In the genomic region with DNA sequence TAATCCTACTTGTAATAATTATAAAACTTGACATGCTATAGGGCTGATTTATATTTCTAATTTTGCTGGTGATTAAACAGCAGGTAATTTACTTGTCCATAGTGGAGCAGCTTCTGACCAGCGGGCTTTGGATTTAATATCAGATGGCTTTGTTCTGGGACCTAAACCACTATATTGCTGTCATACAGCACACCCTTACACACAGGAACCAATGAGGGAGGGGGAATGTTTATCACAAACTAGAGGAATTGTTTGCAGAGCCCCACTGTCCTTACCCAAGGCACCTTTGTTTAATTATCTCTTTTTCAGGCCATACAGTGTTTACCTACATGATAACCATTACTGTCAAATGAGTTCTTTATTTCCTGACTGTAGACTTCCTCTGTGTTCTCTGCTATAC, we compare ENCODE assay signal across 24 mouse cellular contexts.
"Had no signal": no experiment of that assay in that cellular context is flagged by ENCODE, and none has a peak within 500 bp of the region (broad histone marks: within the 10 kb centered on the region; RNA-seq: fewer than 3 reads in every experiment).

No protein-coding gene starts in this region.

- H3K4me1 ChIP-seq: heart, embryonic 12.5 days; hindbrain, embryonic 12.5 days; hindbrain, embryonic 15.5 days had no signal

- DNase-seq: gastrocnemius, postnatal 14 days; gastrocnemius, postnatal 36 days; heart, adult 11 months; heart, adult 2 months; heart, postnatal 10 days; heart, postnatal 4 days; kidney, adult 18-20 months; kidney, adult 8-10 months; kidney, postnatal 10 days; kidney, postnatal 25 days; kidney, postnatal 4 days; liver had no signal

- H3K27ac ChIP-seq: heart, adult 2 months; hindbrain, embryonic 10.5 days; hindbrain, embryonic 12.5 days; hindbrain, embryonic 15.5 days; intestine, embryonic 15.5 days; layer of hippocampus, adult 2 months; left cerebral cortex, adult 2 months; limb, embryonic 10.5 days; limb, embryonic 12.5 days had no signal

- H3K4me3 ChIP-seq: heart, adult 2 months; heart, embryonic 12.5 days; hindbrain, embryonic 10.5 days; hindbrain, embryonic 12.5 days; hindbrain, embryonic 15.5 days; intestine, embryonic 15.5 days; layer of hippocampus, adult 2 months; left cerebral cortex, adult 2 months; limb, embryonic 10.5 days; limb, embryonic 12.5 days had no signal

- H3K27me3 ChIP-seq: heart, embryonic 12.5 days; hindbrain, embryonic 15.5 days; intestine, embryonic 15.5 days; limb, embryonic 12.5 days had no signal

- H3K4me2 ChIP-seq: heart, embryonic 12.5 days; hindbrain, embryonic 12.5 days; hindbrain, embryonic 15.5 days; intestine, embryonic 15.5 days; limb, embryonic 12.5 days; liver, embryonic 11.5 days had no signal

- ATAC-seq: inflammation-experienced regulatory T-cells, adult 6 months; intestine, embryonic 15.5 days; intestine, postnatal 0 days had no signal

- H3K9me3 ChIP-seq: heart, embryonic 12.5 days; hindbrain, embryonic 10.5 days; hindbrain, embryonic 12.5 days; hindbrain, embryonic 15.5 days; intestine, embryonic 15.5 days; limb, embryonic 10.5 days; limb, embryonic 12.5 days had no signal

- H3K9ac ChIP-seq: heart, embryonic 12.5 days; hindbrain, embryonic 12.5 days; hindbrain, embryonic 15.5 days; intestine, embryonic 15.5 days; limb, embryonic 12.5 days had no signal

- H3K36me3 ChIP-seq: heart, embryonic 12.5 days; hindbrain, embryonic 10.5 days; hindbrain, embryonic 12.5 days; hindbrain, embryonic 15.5 days; intestine, embryonic 15.5 days; limb, embryonic 10.5 days; limb, embryonic 12.5 days had no signal
